Mouse (Mus musculus) embryonic facial prominence, embryonic 15.5 days (tissue): ENCODE measurements around the gene Zer1. TPM values are rescaled to one million over a fixed set of nuclear protein-coding genes. Genes with fewer than 3 reads are reported as not detected.

Experiments
- ATAC-seq: fragments of 200-750 bp; cut with Nextera tagmentation; 2 replicates; pipeline ENCODE4 v1.8.0; 2017; ENCODE audit warnings: low read depth, moderate TSS enrichment; ENCODE audit not compliant: insufficient number of reproducible peaks, low FRiP score, low TSS enrichment
- H3K27ac ChIP-seq: fragments of 300-500 bp; sonication (generic); replicated peaks from 2 replicates; pipeline ENCODE4 v1.5.1; 2015; ENCODE audit warnings: mild to moderate bottlenecking, inconsistent platforms
- H3K27me3 ChIP-seq: fragments of 300-500 bp; sonication (generic); 2 replicates; pipeline ENCODE4 v1.6.1; 2015; ENCODE audit warnings: inconsistent platforms
- H3K36me3 ChIP-seq: fragments of 300-500 bp; sonication (generic); 2 replicates; pipeline ENCODE4 v1.6.1; 2015; ENCODE audit warnings: mild to moderate bottlenecking, inconsistent platforms
- H3K4me1 ChIP-seq: fragments of 300-500 bp; sonication (generic); 2 replicates; pipeline ENCODE4 v1.6.1; 2015; ENCODE audit warnings: inconsistent platforms
- H3K4me2 ChIP-seq: fragments of 300-500 bp; sonication (generic); replicated peaks from 2 replicates; pipeline ENCODE4 v1.6.1; 2015; ENCODE audit warnings: mild to moderate bottlenecking, inconsistent platforms
- H3K4me3 ChIP-seq: fragments of 300-500 bp; sonication (generic); replicated peaks from 2 replicates; pipeline ENCODE4 v1.5.1; 2015; ENCODE audit warnings: mild to moderate bottlenecking, inconsistent platforms
- H3K9ac ChIP-seq: fragments of 300-500 bp; sonication (generic); 2 replicates; pipeline ENCODE4 v1.6.1; 2015; ENCODE audit warnings: inconsistent platforms
- H3K9me3 ChIP-seq: fragments of 300-500 bp; sonication (generic); replicated peaks from 2 replicates; pipeline ENCODE4 v1.6.1; 2016; ENCODE audit warnings: inconsistent platforms
- WGBS: fragments of 180-500 bp; shearing (Covaris S2); methylation state at CpG from one replicate; pipeline ENCODE4 v1.1.7; 2015; 5-methylcytosine and 5-hydroxymethylcytosine counted together
- polyA plus RNA-seq: library from polyadenylated mRNA; unstranded; fragments of >200 nt; fragmentation: Nextera tagmentation; extraction: Ambion mirVana; gene quantifications from 2 replicates; pipeline ENCODE4 v1.2.1, GENCODE M21; 2015

Zer1 gene
- polyA plus RNA-seq, 1 experiment from 2014 or later = 10.1 TPM

GRCm38 (mm10) chr2:30077502-30078348 lies 46.7 kb downstream of the Zer1 start, which contains the start of gene Pkn3:
Gene Pkn3 (plus strand): TSS chr2:30077684.
- Histone ChIP-seq H3K27ac (peak within 1 kb of the TSS; percentile 91), H3K9me3 (no peaks in the 10 kb centered on the region), H3K27me3 (no peaks in the 10 kb centered on the region), H3K4me1 (peaks cover 15% of the 10 kb centered on the region), H3K36me3 (peaks cover 8% of the 10 kb centered on the region; the same call in 1 of the 2 replicates), H3K4me2 (peak within 1 kb of the TSS; percentile 96), H3K4me3 (peak within 1 kb of the TSS; percentile 67), H3K9ac (peak within 1 kb of the TSS; percentile 40; the same call in 1 of the 2 replicates)
- under 1% methylated on average over 53 of the region's 53 CpGs for WGBS
- ATAC-seq = peak; percentile 81

DNA sequence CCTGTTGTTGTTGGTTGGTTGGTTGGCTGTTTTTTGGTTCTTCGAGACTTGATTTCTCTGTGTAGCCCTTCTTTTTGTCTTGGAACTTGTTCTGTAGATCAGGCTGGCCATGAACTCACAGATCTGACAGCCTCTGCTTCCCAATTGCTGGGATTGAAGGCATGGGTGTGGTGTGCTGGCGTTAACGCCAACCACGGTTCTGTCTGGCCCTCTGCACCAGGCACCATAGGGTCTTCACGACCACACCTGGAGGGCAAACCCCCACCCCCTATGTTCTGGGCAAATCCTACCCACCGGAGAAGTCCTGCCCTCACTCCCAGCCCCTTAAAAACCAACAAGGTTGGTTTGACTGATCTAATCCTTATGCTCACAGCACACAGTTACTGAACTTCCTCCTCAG lies 47.4 kb downstream of the Zer1 start:
- 62% methylated on average over 6 of the region's 6 CpGs for WGBS
- Histone ChIP-seq H3K4me2 (peak overlapping the region; percentile 96), H3K27me3 (no peaks in the 10 kb centered on the region), H3K9ac (no peak overlapping the region), H3K27ac (peak overlapping the region; percentile 91; the same call in 1 of the 2 replicates), H3K36me3 (peaks cover 14% of the 10 kb centered on the region; the same call in 1 of the 2 replicates), H3K4me3 (peak overlapping the region; percentile 67), H3K4me1 (peaks cover 15% of the 10 kb centered on the region), H3K9me3 (no peaks in the 10 kb centered on the region)
- ATAC-seq = peak; percentile 9; the same call in 1 of the 2 replicates

DNA sequence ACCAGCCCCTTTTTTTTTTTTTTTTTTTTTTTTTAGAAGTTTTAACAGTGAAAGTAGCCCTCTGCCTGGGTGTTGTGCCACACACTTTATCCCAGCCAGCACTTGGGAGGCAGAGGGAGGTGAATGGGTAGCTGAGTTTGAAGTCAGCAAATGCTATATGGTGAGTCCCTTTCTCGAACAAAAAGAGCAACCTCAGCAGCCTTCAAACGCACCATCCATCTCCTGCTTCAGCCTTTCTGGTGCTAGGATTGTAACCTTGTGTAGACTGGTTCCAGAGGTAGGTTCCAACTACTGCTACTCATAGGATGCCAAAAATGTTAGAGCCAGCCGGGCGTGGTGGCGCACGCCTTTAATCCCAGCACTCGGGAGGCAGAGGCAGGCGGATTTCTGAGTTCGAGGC lies 47.9 kb downstream of the Zer1 start:
- Histone ChIP-seq H3K4me2 (no peak overlapping the region), H3K27me3 (no peaks in the 10 kb centered on the region), H3K27ac (no peak overlapping the region), H3K36me3 (peaks cover 16% of the 10 kb centered on the region; the same call in 1 of the 2 replicates), H3K9ac (no peak overlapping the region), H3K9me3 (no peaks in the 10 kb centered on the region), H3K4me3 (no peak overlapping the region), H3K4me1 (peaks cover 15% of the 10 kb centered on the region)
- WGBS = 90% methylated on average over 9 of the region's 9 CpGs
- ATAC-seq = no peak

GRCm38 (mm10) chr2:30075625-30076024 lies 48.8 kb downstream of the Zer1 start:
- no peak for ATAC-seq
- Histone ChIP-seq H3K9ac (no peak overlapping the region), H3K9me3 (no peaks in the 10 kb centered on the region), H3K4me2 (no peak overlapping the region), H3K27ac (no peak overlapping the region), H3K27me3 (no peaks in the 10 kb centered on the region), H3K4me3 (no peak overlapping the region), H3K4me1 (peaks cover 15% of the 10 kb centered on the region), H3K36me3 (peaks cover 17% of the 10 kb centered on the region; the same call in 1 of the 2 replicates)
- WGBS = 74% methylated on average over 3 of the region's 3 CpGs

GRCm38 (mm10) chr2:30073285-30073684 lies 51.1 kb downstream of the Zer1 start:
- ATAC-seq = no peak
- no peak overlapping the region for H3K4me3 ChIP-seq

DNA sequence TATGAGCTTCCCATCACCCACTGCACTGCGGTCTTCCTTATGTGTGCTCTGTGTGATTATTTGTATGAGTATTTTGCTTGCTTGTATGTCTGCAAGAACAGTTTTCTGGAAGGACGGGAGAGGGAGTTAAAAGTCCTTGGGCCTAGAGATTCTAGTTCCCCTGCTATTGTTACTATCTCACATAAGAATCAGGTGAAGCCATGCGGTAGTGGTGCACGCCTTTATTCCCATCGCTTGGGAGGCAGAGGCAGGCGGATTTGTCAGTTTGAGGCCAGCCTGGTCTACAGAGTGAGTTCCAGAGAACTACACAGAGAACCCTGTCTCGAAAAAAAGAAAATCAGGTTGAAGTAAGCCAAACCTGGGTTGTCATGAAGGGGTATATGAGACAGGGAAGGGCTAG lies 51.5 kb downstream of the Zer1 start:
- H3K9me3 ChIP-seq = no peaks in the 10 kb centered on the region
- WGBS = 74% methylated on average over 7 of the region's 7 CpGs
- ATAC-seq = no peak
- no peak overlapping the region for H3K27ac ChIP-seq
- H3K27me3 ChIP-seq = no peaks in the 10 kb centered on the region
- peaks cover 44% of the 10 kb centered on the region for H3K36me3 ChIP-seq
- no peak overlapping the region for H3K4me3 ChIP-seq
- peaks cover 10% of the 10 kb centered on the region for H3K4me1 ChIP-seq
- no peak overlapping the region for H3K4me2 ChIP-seq
- H3K9ac ChIP-seq = no peak overlapping the region

More at GRCm38 (mm10) chr2:30073285-30073684, 51.1 kb downstream of the Zer1 start:
- WGBS = 62% methylated on average over 3 of the region's 3 CpGs
- Histone ChIP-seq H3K36me3 (peaks cover 40% of the 10 kb centered on the region), H3K4me2 (no peak overlapping the region), H3K9me3 (no peaks in the 10 kb centered on the region), H3K27me3 (no peaks in the 10 kb centered on the region), H3K27ac (no peak overlapping the region), H3K4me1 (peaks cover 10% of the 10 kb centered on the region), H3K9ac (no peak overlapping the region)

- Histone ChIP-seq H3K36me3 (peaks cover 39% of the 10 kb centered on the region), H3K27ac (no peak overlapping the region; the same call in 1 of the 2 replicates), H3K27me3 (no peaks in the 10 kb centered on the region), H3K9ac (peak overlapping the region; percentile 95), H3K4me1 (peaks cover 34% of the 10 kb centered on the region), H3K4me3 (peak overlapping the region; percentile 74), H3K4me2 (peak overlapping the region; percentile 63), H3K9me3 (no peaks in the 10 kb centered on the region)
- WGBS = 7% methylated on average over 7 of the region's 7 CpGs
- ATAC-seq = no peak
These were observed 56.4 kb downstream of the Zer1 start for GRCm38 (mm10) chr2:30067962-30068361.

DNA sequence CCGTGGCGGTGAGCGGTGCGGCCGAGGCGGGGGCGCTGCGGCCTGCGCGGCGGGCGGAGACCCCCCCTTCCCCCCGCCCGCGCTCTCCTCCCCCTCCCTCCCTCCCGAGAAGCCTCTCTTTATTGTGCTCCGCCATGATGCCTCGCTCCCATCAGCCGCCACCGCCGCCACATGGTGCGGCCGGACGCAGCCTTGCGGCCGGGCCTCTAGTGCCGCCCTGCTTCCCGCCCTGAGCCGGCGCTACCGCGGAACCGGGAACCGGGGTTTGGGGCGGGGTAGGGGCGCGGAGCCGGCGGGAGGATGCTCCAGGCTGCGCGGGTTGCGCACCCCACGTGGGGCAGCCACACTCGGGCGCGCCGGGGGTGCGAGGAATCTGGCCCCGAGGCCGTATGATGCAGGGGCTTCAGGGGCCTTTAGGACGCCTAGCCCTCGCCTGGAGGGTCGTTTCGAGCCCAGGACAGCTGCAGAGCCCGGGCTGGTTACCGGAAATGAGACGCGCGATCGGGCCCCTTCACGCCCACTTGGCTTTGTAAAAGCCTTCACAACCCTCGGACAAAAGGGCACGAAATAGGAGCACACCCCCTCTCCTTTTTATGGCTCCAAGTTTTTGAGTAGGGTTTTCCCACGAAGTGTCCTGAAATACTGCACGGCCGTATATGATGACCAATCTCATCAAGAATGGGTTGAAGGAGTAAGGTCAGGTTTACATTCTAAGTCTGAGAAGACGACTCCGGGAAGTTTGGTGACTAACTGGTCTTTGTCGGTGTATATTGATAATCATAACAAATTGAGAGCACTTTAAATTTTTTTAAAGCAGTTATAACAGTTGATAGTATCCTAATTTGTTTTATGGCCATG lies 57.1 kb downstream of the Zer1 start:
- H3K27ac ChIP-seq = peak overlapping the region; percentile 99
- WGBS = under 1% methylated on average over 37 of the region's 69 CpGs
- no peaks in the 10 kb centered on the region for H3K9me3 ChIP-seq
- peak overlapping the region; percentile 74 for H3K4me3 ChIP-seq
- ATAC-seq = peak; percentile 30; the same call in 1 of the 2 replicates
- peaks cover 32% of the 10 kb centered on the region for H3K36me3 ChIP-seq
- no peaks in the 10 kb centered on the region for H3K27me3 ChIP-seq
- peak overlapping the region; percentile 63 for H3K4me2 ChIP-seq
- peaks cover 36% of the 10 kb centered on the region for H3K4me1 ChIP-seq
- H3K9ac ChIP-seq = peak overlapping the region; percentile 95

GRCm38 (mm10) chr2:30066046-30066901 lies 58.1 kb downstream of the Zer1 start:
- peak; percentile 94 for ATAC-seq
- Histone ChIP-seq H3K9ac (peak overlapping the region; percentile 95), H3K27me3 (no peaks in the 10 kb centered on the region), H3K36me3 (peaks cover 30% of the 10 kb centered on the region), H3K4me1 (peaks cover 39% of the 10 kb centered on the region), H3K4me3 (peak overlapping the region; percentile 74), H3K9me3 (no peaks in the 10 kb centered on the region), H3K27ac (peak overlapping the region; percentile 99), H3K4me2 (peak overlapping the region; percentile 63)
- 0% methylated on average over 45 of the region's 101 CpGs for WGBS

DNA sequence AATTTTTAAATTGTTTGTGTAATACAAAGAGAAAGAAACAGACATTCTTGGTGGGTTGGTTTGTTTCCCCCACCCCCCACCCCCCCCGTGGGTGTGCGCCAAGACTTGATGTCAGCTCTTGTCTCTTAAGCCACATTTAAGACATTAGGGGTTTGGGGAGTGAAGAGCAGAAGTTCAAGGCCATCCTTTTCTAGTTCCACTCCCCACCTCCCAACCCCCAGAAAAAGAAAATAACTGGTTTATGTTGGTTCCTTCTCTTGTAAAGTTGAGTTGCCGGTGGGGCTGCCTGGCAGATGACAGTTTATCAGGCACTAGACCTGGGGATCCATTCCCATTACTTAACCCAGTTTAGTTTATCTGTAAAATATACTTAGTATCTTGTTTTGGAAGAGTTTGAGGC lies 60.1 kb downstream of the Zer1 start:
- H3K4me1 ChIP-seq = peaks cover 43% of the 10 kb centered on the region
- no peaks in the 10 kb centered on the region for H3K27me3 ChIP-seq
- no peak overlapping the region for H3K9ac ChIP-seq
- ATAC-seq = no peak
- H3K36me3 ChIP-seq = peaks cover 15% of the 10 kb centered on the region
- no peaks in the 10 kb centered on the region for H3K9me3 ChIP-seq
- H3K4me3 ChIP-seq = no peak overlapping the region
- H3K4me2 ChIP-seq = peak overlapping the region; percentile 86
- 30% methylated on average over 3 of the region's 3 CpGs for WGBS
- 0 out of 2 replicates have a peak overlapping the region, but pooled peaks have one; percentile 90 for H3K27ac ChIP-seq
